Mouse (Mus musculus) kidney, postnatal 25 days (tissue): ENCODE data around the gene Gm10972.
A peak's percentile ranks its signal among the peaks of the same experiment; 100 is the strongest.
"Not testable (repeated sequence)": the region's sequence is repeated elsewhere in the genome, so short reads cannot be mapped to it uniquely, and the experiment has no call there.

Source experiments
- DNase-seq, 2 experiments: peaks; one replicate each; pipeline ENCODE4 v3.0.0; 2021; ENCODE audit warnings: mixed read lengths in 2 of 2

Gene Gm10972

GRCm38 (mm10) chr3:94659142-94659748 lies 16.3 kb downstream of the Gm10972 start:
- DNase-seq, result peak; percentile 54 to 78

DNA sequence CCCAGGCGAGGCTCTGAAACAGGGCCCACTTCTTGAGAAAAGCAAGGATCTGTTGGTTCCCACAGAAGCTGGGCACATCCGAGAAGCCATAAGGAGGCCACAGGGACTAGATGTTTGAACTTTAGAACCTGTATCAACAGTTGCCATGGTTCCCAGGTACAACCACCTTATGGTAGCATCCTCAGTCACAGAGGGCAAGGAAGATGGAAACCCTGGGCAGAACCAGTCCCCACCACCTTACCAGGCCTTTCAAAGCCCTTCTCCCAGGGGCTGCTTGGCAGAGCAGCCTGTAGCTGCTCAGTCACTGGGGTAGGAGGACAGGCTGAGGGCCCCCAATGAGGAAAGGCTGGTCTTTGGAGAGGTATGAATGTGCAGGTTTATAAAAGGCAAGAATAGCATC lies 17.9 kb downstream of the Gm10972 start:
- DNase-seq, result not testable (repeated sequence)

DNA sequence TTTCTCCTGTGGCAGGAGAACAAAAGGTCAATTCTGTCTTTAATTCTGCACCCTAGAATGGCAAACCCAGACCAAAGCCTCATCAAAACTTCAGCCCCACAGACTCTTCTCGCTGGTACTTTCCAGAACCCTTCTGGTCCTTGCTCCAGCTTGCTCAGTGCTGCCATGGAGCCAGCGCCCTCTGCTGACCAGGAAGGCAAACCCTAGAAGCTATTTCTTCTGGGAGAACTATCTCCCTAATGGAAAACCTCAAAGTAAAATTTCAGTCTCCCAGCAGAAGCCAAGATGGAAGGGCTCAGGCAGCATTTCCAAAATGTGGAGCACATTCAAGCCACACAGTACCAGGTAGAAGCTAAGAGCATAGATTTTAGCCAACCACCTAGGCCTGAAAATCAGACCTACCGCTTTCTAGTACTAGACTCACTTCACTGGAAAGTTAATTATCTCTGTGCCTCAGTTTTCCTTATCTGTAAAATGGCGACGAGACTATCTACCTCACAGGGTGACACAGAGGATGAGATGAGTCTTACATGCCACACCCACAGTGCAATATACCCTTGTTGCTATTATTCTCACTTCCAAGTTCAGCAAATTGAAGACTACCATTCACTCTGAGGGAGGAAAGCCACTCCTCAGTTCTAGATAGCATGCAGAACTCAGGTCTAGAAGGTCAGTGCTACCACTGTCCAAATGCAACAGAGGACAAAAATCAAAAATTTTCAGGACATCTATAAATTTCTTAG lies 22.3 kb downstream of the Gm10972 start:
- DNase-seq, result not testable (repeated sequence)

DNA sequence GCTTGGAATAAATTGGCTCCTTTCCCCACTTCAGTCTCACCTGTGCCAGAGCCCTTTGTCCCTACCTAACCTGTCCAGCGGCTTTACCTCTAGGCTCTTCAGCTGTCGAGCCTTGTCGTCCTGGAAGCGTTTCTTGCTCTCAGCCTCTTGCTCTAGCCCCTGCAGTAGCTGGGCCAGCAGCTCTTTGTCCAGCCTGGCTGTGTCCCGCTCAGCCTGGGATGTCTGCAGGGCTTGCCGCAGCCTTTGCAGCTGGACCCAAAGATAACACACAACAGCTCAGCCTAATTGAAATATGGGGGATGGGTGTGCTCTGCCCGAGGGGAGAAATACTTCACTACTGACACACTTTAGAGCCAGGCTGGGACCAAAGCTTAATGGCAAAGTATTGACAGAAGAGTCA lies 23.0 kb downstream of the Gm10972 start:
- not testable (repeated sequence) for DNase-seq

DNA sequence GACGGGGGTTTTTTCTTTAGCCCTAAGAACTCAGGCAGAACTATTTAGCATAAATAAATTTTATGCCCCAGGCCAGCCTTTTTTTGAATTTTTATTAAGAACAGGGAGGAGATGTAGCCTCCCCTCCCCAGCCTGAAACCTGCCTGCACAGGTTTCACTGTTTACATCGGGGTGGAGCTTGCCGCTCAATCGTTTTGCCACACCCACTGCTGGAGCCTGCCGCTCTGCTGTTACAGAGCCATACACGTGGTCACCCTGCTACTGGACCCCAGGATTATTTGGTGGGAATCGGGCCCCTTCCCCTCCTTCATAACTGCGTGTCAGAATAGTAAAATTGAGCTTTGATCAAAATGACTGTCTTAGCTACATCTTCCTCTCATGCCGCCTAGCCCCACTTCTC lies 32.2 kb downstream of the Gm10972 start:
- DNase-seq, result peak; percentile 24 to 44

DNA sequence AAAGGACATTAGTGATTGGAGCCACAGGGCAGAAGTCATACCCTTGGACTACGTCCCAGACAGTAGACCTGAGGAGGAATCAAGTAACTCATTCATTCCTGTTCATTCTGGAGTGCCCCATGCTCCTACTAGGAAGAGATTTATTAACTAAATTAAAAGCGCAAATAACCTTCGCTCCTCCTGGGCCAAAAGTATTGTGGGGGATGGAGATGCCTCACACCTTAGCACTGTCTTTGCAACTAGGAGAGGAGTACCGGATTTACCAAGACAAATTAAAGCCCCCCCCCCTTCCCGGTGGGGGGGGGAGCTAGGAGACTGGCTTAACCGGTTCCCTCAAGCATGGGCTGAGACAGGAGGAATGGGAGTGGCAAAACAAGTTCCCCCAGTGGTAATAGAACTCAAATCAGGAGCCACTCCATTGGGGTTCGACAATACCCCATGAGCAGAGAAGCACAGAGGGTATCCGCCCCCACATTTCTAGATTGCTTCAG lies 36.5 kb downstream of the Gm10972 start:
- DNase-seq, result peak; percentile 48 to 81

- DNase-seq, result peak in 1 of 2 experiments; percentile 31
Measured at GRCm38 (mm10) chr3:94680032-94680431, 37.1 kb downstream of the Gm10972 start.

DNA sequence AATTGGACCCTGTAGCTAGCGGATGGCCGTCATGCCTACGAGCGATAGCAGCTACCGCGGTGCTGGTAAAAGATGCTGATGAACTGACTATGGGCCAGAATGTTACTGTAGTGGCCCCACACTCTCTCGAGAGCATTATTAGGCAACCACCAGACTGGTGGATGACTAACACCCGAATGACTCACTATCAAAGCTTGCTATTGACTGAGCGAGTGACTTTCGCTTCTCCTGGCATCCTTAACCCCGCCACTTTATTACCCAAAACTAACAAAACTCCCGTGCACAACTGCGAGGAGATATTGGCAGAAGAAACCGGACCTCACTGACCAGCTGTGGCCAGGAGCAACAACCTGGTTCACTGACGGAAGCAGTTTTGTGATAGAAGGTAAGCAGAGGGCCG lies 37.9 kb downstream of the Gm10972 start:
- DNase-seq, result peak in 1 of 2 experiments; percentile 28

DNA sequence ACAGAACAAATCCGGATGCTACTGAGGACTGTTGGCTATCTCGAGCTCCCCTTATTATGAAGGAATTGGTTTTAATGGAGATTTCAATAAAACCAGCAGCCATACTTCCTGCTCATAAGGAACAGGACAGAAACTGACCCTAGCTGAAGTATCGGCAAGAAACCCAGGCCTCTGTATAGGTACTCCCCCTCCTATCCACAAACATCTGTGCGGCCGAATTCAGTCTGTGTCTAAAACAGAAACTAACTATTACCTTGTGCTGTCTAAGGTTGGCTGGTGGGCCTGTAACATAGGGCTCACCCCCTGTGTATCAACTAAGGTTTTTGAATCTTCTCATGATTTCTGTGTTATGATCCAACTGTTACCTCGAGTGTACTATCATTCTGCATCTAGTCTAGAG lies 40.7 kb downstream of the Gm10972 start:
- DNase-seq, result no peak

DNA sequence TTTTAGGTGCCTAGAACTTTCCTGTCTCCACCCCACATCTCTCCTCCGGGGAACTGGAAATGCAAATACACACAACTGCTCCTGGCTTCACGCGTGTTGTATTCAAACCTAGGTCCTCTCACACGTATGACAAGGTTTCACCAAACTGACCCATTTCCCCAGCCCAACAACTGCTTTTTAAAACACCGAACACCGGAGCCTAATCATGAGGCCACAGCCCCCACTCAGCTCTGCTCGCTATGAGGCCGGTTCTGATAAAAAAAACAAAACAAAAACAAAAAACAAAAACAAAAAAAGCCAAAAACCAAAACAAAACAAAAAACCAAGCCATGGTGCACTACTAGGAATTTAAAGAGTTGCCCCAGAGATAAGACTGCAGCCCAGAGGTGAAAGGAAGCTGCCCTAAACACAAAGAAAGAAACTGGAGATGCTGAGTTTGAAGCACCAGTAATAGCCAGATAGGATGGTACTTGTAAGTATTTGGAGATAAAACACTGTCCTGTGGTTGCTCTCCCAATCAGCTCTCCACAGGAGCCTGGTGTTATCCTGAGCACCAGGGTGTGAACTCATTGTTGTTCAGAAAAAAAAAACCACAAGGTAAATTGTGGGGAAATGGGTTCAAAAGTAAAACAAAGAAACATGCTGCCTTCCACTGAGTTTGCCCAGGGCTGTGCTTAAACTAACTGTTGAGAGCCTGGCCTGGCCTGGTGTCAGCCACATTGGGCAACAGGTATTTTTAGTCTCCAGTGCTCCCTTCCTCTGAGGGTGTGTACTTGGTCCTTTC lies 43.3 kb downstream of the Gm10972 start:
- not testable (repeated sequence) for DNase-seq

DNA sequence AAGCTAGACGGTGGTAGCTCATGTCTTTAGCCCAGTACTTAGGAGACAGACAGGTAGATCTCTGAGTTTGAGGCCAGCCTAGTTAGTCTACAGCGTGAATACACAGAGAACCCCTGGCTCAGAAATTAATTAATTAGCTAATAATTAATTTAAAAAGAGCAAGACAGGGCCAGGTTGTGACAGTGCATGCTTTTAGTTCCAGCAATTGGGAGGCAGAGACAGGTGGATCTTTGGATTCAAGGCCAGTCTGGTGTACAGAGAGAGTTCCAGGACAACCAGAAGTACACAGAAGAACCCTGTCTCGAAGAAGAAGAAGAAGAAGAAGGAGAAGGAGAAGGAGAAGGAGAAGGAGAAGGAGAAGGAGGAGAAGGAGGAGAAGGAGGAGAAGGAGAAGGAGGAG lies 45.8 kb downstream of the Gm10972 start:
- peak; percentile 26 to 32 for DNase-seq

DNA sequence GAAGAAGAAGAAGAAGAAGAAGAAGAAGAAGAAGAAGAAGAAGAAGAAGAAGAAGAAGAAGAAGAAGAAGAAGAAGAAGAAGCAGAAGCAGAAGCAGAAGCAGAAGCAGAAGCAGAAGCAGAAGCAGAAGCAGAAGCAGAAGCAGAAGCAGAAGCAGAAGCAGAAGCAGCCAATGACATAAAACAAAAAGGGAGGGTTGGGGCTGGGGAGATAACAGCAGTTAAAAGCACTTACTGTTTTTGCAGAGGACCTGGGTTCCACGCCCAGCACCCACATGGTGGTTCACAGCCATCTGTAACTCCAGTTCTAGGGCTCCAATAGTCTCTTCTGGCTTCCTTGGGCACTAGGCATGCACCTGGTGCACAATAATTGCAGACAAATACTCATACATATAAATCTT lies 46.3 kb downstream of the Gm10972 start:
- not testable (repeated sequence) for DNase-seq

- DNase-seq, result peak; percentile 48 to 72
Measured at GRCm38 (mm10) chr3:94690162-94690561, 47.2 kb downstream of the Gm10972 start.

DNA sequence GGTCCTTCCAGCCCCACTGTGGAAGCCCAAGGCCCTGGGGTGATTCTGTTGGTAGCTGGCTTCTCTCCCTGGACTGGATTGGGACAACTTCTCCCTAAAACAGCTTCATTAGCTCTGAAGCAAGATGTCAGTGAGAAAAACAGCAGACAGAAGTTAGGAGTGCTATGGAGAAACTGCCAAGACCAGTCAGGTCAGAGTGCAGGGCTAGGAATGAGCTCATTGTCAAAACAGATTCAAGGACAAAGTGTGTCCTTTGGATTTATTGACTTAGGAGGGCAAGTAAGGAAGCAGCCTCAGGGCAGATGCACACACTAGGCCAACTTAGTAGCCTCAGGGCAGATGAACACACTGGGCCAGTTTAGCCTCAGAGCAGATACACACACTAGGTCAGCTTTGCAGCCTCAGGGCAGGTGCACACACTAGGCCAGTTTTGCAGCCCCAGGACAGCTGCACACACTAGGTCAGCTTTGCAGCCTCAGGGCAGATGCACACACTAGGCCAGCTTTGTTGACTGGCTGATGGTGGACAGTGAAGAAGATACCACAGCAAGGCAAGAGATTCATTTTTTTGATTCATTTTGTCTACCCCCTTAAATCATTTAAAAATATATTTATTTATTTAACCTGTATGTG lies 47.8 kb downstream of the Gm10972 start:
- DNase-seq, result peak; percentile 32 to 52

- DNase-seq, result not testable (repeated sequence)
Measured at GRCm38 (mm10) chr3:94691694-94692093, 48.8 kb downstream of the Gm10972 start.
